Comparison of ENCODE assay signal across 16 mouse cellular contexts in the genomic region with DNA sequence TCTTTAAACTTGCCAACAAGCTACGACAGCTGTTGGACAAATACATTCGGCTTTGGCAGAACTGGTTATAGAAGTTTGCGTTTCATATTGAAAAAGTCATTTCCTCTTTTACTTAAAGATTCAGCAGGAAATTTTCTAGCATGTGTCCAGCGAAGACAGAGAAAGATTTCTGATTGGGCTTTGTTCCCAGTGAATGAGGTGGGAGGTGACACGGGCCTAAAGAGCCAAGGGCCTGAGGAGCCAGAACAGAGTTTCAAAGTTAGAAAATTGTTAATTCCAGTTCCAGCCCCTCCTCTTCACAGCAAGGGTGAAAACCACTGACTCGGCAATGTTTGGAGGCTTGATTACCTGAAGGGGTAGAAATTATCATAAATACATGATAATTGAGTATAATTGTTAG.
"Had no signal": no experiment of that assay in that cellular context is flagged by ENCODE, and none has a peak within 500 bp of the region (broad histone marks: within the 10 kb centered on the region; RNA-seq: fewer than 3 reads in every experiment).

No protein-coding gene starts in this region.

- H3K4me3 ChIP-seq: kidney, embryonic 15.5 days; left cerebral cortex, adult 2 months; limb, embryonic 12.5 days; liver, embryonic 12.5 days; liver, embryonic 15.5 days had no signal

- H3K27me3 ChIP-seq: kidney, embryonic 15.5 days; limb, embryonic 12.5 days; liver, embryonic 12.5 days; liver, embryonic 15.5 days had no signal

- H3K9ac ChIP-seq: kidney, embryonic 15.5 days; limb, embryonic 12.5 days; liver, embryonic 12.5 days; liver, embryonic 15.5 days had no signal

- H3K27ac ChIP-seq: kidney, embryonic 15.5 days; left cerebral cortex, adult 2 months; limb, embryonic 12.5 days; liver, embryonic 12.5 days; liver, embryonic 15.5 days had no signal

- H3K9me3 ChIP-seq: kidney, embryonic 15.5 days; liver, embryonic 15.5 days had no signal

- H3K36me3 ChIP-seq: kidney, embryonic 15.5 days; limb, embryonic 12.5 days; liver, embryonic 12.5 days; liver, embryonic 15.5 days had no signal

- ATAC-seq: intestine, postnatal 0 days; liver, embryonic 12.5 days had no signal

- DNase-seq: kidney, adult 2 months; kidney, postnatal 10 days; kidney, postnatal 36 days; layer of hippocampus, postnatal 36 days; liver; lung, postnatal 4 days; midbrain, embryonic 14.5 days; thymus, adult 18-20 months; thymus, postnatal 36 days had no signal

- H3K4me2 ChIP-seq: kidney, embryonic 15.5 days; limb, embryonic 12.5 days; liver, embryonic 12.5 days; liver, embryonic 15.5 days; midbrain, embryonic 11.5 days had no signal

- H3K4me1 ChIP-seq: limb, embryonic 12.5 days had no signal
